35 mouse cellular contexts compared by ENCODE assay signal in the genomic region with DNA sequence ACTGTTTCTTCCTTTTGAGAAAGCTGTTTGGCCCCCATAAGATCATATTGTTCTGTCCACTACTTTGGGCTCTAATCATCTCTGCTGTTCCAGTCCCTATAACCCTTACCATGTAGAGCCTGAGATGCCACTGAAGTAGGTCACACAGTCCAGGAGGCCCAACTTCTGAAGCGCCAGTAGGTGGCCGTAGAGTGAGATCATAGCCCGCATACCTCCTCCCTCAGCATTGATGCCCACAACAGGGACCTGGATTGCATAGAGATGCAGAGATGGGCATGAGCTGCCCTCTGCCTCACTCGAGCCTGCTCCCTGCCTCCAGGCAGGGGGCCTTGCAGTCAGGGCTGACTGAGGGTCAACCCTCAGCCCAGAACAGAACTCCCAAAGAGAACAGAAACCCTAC. TPM values are rescaled to one million over a fixed set of nuclear protein-coding genes. Genes with fewer than 3 reads are reported as not detected.
"Had no signal": no experiment of that assay in that cellular context is flagged by ENCODE, and none has a peak within 500 bp of the region (broad histone marks: within the 10 kb centered on the region; RNA-seq: fewer than 3 reads in every experiment).

No protein-coding gene starts in this region.

- DNase-seq: cerebellum, adult 2 months; cerebellum, adult 8-10 months; cerebellum, adult 9-10 months; cerebellum, adult 9-11 months; cerebellum, postnatal 10 days; cerebellum, postnatal 14 days; cerebellum, postnatal 25 days; cerebellum, postnatal 36 days; embryo, embryonic 11 days; forebrain, postnatal 0 days; gastrocnemius, adult 2 months; gastrocnemius, postnatal 10 days; gastrocnemius, postnatal 14 days; gastrocnemius, postnatal 25 days; gastrocnemius, postnatal 36 days; heart, adult 18-20 months; heart, adult 2 months had no signal

- H3K4me2 ChIP-seq: embryonic facial prominence, embryonic 12.5 days; embryonic facial prominence, embryonic 13.5 days; embryonic facial prominence, embryonic 15.5 days; forebrain, embryonic 12.5 days; forebrain, embryonic 13.5 days; forebrain, embryonic 15.5 days had no signal

- H3K4me3 ChIP-seq: embryonic facial prominence, embryonic 10.5 days; embryonic facial prominence, embryonic 12.5 days; embryonic facial prominence, embryonic 13.5 days; embryonic facial prominence, embryonic 15.5 days; erythroblast, embryonic 14.5 days; forebrain, embryonic 10.5 days; forebrain, embryonic 12.5 days; forebrain, embryonic 13.5 days; forebrain, embryonic 15.5 days; gastrocnemius, adult 2 months; heart, adult 2 months had no signal

- H3K9ac ChIP-seq: embryonic facial prominence, embryonic 12.5 days; embryonic facial prominence, embryonic 13.5 days; embryonic facial prominence, embryonic 15.5 days; forebrain, embryonic 12.5 days; forebrain, embryonic 13.5 days; forebrain, embryonic 15.5 days; forebrain, postnatal 0 days had no signal

- H3K27me3 ChIP-seq: embryonic facial prominence, embryonic 12.5 days; embryonic facial prominence, embryonic 13.5 days; embryonic facial prominence, embryonic 15.5 days; forebrain, embryonic 13.5 days; forebrain, embryonic 15.5 days had no signal

- H3K9me3 ChIP-seq: embryonic facial prominence, embryonic 10.5 days; embryonic facial prominence, embryonic 12.5 days; embryonic facial prominence, embryonic 13.5 days; embryonic facial prominence, embryonic 15.5 days; forebrain, embryonic 10.5 days; forebrain, embryonic 12.5 days; forebrain, embryonic 13.5 days; forebrain, embryonic 15.5 days had no signal

- H3K27ac ChIP-seq: embryonic facial prominence, embryonic 10.5 days; embryonic facial prominence, embryonic 12.5 days; embryonic facial prominence, embryonic 13.5 days; embryonic facial prominence, embryonic 15.5 days; forebrain, embryonic 10.5 days; forebrain, embryonic 12.5 days; forebrain, embryonic 13.5 days; forebrain, embryonic 15.5 days; gastrocnemius, adult 2 months; heart, adult 2 months had no signal

- ATAC-seq: forebrain, embryonic 13.5 days; forebrain, embryonic 14.5 days; forebrain, embryonic 15.5 days; forebrain, embryonic 16.5 days; forebrain, postnatal 0 days had no signal

- H3K4me1 ChIP-seq: embryonic facial prominence, embryonic 10.5 days; embryonic facial prominence, embryonic 12.5 days; embryonic facial prominence, embryonic 13.5 days; embryonic facial prominence, embryonic 15.5 days; forebrain, embryonic 10.5 days; forebrain, embryonic 12.5 days; forebrain, embryonic 13.5 days; forebrain, embryonic 15.5 days had no signal

- H3K36me3 ChIP-seq: embryonic facial prominence, embryonic 10.5 days; embryonic facial prominence, embryonic 12.5 days; embryonic facial prominence, embryonic 13.5 days; embryonic facial prominence, embryonic 15.5 days; forebrain, embryonic 10.5 days; forebrain, embryonic 12.5 days; forebrain, embryonic 15.5 days had no signal

RNA-seq across cellular contexts. Expression of a gene that starts 12.0 kb away (rescaled TPM):
- total RNA-seq: common myeloid progenitor, adult 5-6 weeks; forebrain, postnatal 0 days; gastrocnemius, adult 18-20 months; gastrocnemius, adult 2 months; gastrocnemius, adult 8-10 months; gastrocnemius, postnatal 10 days; gastrocnemius, postnatal 14 days; gastrocnemius, postnatal 25 days; gastrocnemius, postnatal 36 days; gastrocnemius, postnatal 4 days; granulocyte monocyte progenitor cell, adult 5-6 weeks; heart, adult 18-20 months; heart, adult 2 months had no signal
- polyA plus RNA-seq: embryonic facial prominence, embryonic 13.5 days; erythroblast, embryonic 14.5 days; forebrain, embryonic 12.5 days; forebrain, embryonic 13.5 days; forebrain, embryonic 14.5 days; forebrain, embryonic 15.5 days; forebrain, embryonic 16.5 days; heart, adult 2 months had no signal

RNA-seq across cellular contexts. Expression of a gene that starts 31.8 kb away (rescaled TPM):
- total RNA-seq: common myeloid progenitor, adult 5-6 weeks; granulocyte monocyte progenitor cell, adult 5-6 weeks had no signal
- polyA plus RNA-seq: embryonic facial prominence, embryonic 10.5 days; embryonic facial prominence, embryonic 11.5 days; erythroblast, embryonic 14.5 days had no signal

RNA-seq across cellular contexts. Expression of a gene that starts 37.0 kb away (rescaled TPM):
- total RNA-seq: forebrain, postnatal 0 days; gastrocnemius, adult 18-20 months; gastrocnemius, adult 2 months; gastrocnemius, adult 8-10 months; gastrocnemius, postnatal 10 days; gastrocnemius, postnatal 14 days; gastrocnemius, postnatal 25 days; gastrocnemius, postnatal 36 days; granulocyte monocyte progenitor cell, adult 5-6 weeks; heart, adult 2 months had no signal
- polyA plus RNA-seq: embryonic facial prominence, embryonic 10.5 days; embryonic facial prominence, embryonic 11.5 days; erythroblast, embryonic 14.5 days; forebrain, embryonic 10.5 days; forebrain, embryonic 11.5 days; forebrain, embryonic 12.5 days; forebrain, embryonic 13.5 days; forebrain, embryonic 14.5 days; forebrain, embryonic 15.5 days; forebrain, embryonic 16.5 days; forebrain, postnatal 0 days had no signal
